Mouse (Mus musculus) megakaryocyte, embryonic 14.5 days (primary cell): ENCODE data around the gene Tac4.

Experiments used
- FLI1 ChIP-seq: IDR thresholded peaks from 2 replicates; pipeline ENCODE4 v1.6.1; 2012; ENCODE audit warnings: low read length, inconsistent platforms, mixed read lengths
- GATA1 ChIP-seq: IDR thresholded peaks from 3 replicates; pipeline ENCODE4 v1.6.1; 2012; ENCODE audit warnings: mixed read lengths, low read length, inconsistent platforms, borderline replicate concordance

DNA sequence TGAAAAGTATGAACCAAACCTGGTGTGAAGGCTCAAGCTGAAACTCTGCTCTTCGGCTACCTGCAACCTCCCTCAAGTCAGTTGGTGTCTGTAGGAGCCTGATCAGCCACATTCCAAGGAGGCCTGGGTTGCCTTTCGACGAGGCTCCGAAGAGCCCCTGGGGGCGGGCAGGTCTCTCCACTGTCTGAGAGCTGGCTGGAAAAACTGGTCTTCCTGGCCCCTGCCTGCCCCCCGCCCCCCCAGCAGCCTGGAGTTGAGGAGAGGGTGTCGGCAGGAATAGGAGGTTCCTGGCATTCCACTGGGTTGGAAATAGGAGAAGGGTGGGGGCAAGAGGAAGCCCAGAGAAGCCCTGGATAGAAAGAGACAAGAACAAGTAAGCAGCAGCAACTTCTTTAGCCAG is 35.9 kb upstream of the Tac4 start:
- TF ChIP-seq GATA1, result no peak
- no peak for TF ChIP-seq FLI1
